Mouse (Mus musculus) thymus, adult 2 months (tissue): ENCODE measurements around the gene Nfx1. TPM values are rescaled to one million over a fixed set of nuclear protein-coding genes. Genes with fewer than 3 reads are reported as not detected.

Source experiments
- DNase-seq: peaks from one replicate; pipeline ENCODE4 v3.0.0; 2021
- H3K27ac ChIP-seq: fragments of 200-500 bp; 2 replicates; pipeline ENCODE4 v1.5.1; 2012; ENCODE audit warnings: low read length, control low read depth; ENCODE audit not compliant: control insufficient read depth, insufficient read depth
- H3K27me3 ChIP-seq: fragments of 200-500 bp; 2 replicates; pipeline ENCODE4 v1.6.1; 2012; ENCODE audit warnings: mild to moderate bottlenecking, low read length, moderate library complexity, mixed read lengths; ENCODE audit not compliant: control insufficient read depth, insufficient read depth
- H3K36me3 ChIP-seq: fragments of 200-500 bp; 2 replicates; pipeline ENCODE4 v1.6.1; 2012; ENCODE audit warnings: mild to moderate bottlenecking, low read length, moderate library complexity; ENCODE audit not compliant: control insufficient read depth, insufficient read depth
- H3K4me1 ChIP-seq: fragments of 200-500 bp; replicated peaks from 2 replicates; pipeline ENCODE4 v1.6.1; 2012; ENCODE audit warnings: low read length; ENCODE audit not compliant: control insufficient read depth, insufficient read depth
- H3K4me3 ChIP-seq: fragments of 200-500 bp; 2 replicates; pipeline ENCODE4 v1.5.1; 2012; ENCODE audit warnings: mild to moderate bottlenecking, low read length, control low read depth, moderate library complexity; ENCODE audit not compliant: control insufficient read depth, insufficient read depth
- CTCF ChIP-seq: fragments of 200-500 bp; IDR thresholded peaks from 2 replicates; pipeline ENCODE4 v1.5.1; 2012; ENCODE audit warnings: mild to moderate bottlenecking, control low read depth, low read length, moderate library complexity, borderline replicate concordance; ENCODE audit not compliant: control insufficient read depth, poor library complexity, insufficient read depth; ENCODE audit errors: extremely low read depth
- POLR2A ChIP-seq: fragments of 200-500 bp; IDR thresholded peaks from 2 replicates; pipeline ENCODE4 v1.6.1; 2012; ENCODE audit warnings: mild to moderate bottlenecking, low read length, control low read depth, moderate library complexity; ENCODE audit not compliant: control insufficient read depth, poor library complexity, insufficient read depth; ENCODE audit errors: extremely low read depth
- WGBS: fragments of 180-500 bp; shearing (Covaris S2); methylation state at CpG from one replicate; pipeline ENCODE4 v1.1.7; 2018; 5-methylcytosine and 5-hydroxymethylcytosine counted together
- polyA plus RNA-seq: library from polyadenylated mRNA; depleted of rRNA; stranded (reverse); fragments of >200 nt; gene quantifications from 2 replicates; pipeline ENCODE4 v1.2.3, GENCODE M21; 2012

The Nfx1 gene
- polyA plus RNA-seq, 1 experiment, result 43.4 TPM

DNA sequence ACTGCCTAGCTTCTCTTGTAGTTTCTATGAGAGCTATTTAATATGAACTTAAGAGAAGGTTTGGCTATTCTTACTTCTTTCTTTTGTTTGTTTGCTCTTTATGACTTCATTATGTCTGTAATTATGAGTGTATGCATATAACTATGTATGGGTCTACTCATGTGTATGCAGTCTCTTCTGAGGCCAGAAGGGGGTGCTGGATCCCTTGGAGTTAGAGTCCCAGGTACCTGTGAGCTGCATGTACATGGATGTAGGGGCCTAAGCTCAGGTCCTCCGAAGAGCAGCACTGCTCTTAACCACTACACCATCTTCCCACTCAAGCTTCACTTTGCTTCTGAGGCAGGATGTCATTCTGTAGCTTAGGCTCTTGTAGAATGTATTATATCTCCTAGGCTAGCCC lies 17.2 kb upstream of the Nfx1 start:
- TF ChIP-seq POLR2A (no peak), CTCF (no peak)
- Histone ChIP-seq H3K4me1 (no peaks in the 10 kb centered on the region), H3K27me3 (no peaks in the 10 kb centered on the region), H3K27ac (no peak overlapping the region), H3K4me3 (no peak overlapping the region), H3K36me3 (peaks cover 39% of the 10 kb centered on the region)
- 89% methylated on average over 1 of the region's 1 CpGs for WGBS
- DNase-seq, result peak; percentile 31

DNA sequence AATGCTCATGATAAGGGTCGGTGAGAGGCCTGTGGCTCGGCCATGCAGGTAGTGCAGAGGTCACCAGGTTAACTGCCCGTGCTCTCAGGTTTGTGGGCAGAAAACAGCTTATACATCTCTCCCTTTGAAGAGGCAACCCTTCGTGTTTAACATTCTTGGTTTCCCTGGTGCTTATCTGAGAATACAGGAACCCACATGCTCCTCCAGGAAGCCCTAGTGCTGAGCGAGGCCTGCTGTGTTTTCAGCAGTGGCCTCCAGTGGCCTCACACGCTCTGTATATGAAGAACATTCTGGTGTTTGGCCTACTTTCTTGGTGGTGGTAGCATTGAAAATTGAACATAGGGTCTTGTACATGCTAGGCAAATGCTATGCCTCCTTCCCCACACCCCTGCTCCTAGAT lies 14.8 kb upstream of the Nfx1 start:
- H3K27me3 ChIP-seq, result no peaks in the 10 kb centered on the region
- no peak overlapping the region for H3K4me3 ChIP-seq
- no peak overlapping the region for H3K27ac ChIP-seq
- TF ChIP-seq POLR2A (no peak), CTCF (no peak)
- no peak for DNase-seq
- 86% methylated on average over 6 of the region's 6 CpGs for WGBS
- H3K36me3 ChIP-seq, result peaks cover 64% of the 10 kb centered on the region
- no peaks in the 10 kb centered on the region for H3K4me1 ChIP-seq

DNA sequence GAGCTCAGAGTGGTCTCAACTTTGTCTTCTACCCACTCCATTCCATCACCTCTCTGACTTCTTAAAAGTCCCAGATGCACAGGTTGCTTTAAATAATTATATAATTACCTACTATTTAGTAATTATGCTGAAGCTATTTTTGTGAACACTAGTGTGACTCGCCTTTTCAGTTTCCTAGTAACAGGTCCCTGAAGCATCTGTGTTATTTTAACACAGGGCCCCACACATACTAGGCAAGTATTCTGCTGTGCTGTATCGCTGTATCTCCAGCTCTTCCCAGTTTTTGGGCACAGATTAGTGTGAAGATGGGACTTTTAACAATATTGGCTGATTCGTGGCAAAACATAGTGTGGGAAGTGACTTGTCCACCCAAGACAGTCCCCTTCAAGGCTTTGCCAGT lies 7.2 kb upstream of the Nfx1 start:
- no peaks in the 10 kb centered on the region for H3K4me1 ChIP-seq
- TF ChIP-seq CTCF (no peak), POLR2A (no peak)
- DNase-seq, result no peak
- 95% methylated on average over 3 of the region's 3 CpGs for WGBS
- no peak overlapping the region for H3K4me3 ChIP-seq
- peaks cover 70% of the 10 kb centered on the region for H3K36me3 ChIP-seq
- H3K27me3 ChIP-seq, result no peaks in the 10 kb centered on the region
- H3K27ac ChIP-seq, result no peak overlapping the region

DNA sequence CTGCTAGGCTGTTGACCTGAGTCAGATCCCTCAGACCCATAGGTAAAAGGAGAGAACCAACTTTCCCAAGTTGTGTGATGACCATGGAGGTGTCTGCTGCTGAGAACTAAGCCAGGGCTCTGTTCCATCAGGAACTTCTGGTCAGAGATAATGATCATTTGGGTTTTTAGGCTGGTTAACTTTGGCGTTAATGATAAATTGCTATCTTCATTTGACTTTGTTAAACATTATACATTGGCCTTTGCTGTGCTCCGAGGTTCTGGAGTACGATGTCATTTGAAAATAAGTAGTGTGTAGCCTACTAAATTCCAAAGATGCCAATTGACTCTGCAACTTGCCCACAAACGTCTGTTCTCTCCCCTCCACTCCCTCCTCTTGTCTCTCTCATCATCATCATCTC lies 1.5 kb upstream of the Nfx1 start:
- 85% methylated on average over 4 of the region's 4 CpGs for WGBS
- H3K4me3 ChIP-seq, result no peak overlapping the region
- H3K4me1 ChIP-seq, result 0 out of 2 replicates have a peak, but pooled peaks cover 4% of the 10 kb centered on the region
- DNase-seq, result no peak
- H3K27ac ChIP-seq, result no peak overlapping the region
- H3K27me3 ChIP-seq, result no peaks in the 10 kb centered on the region
- TF ChIP-seq CTCF (no peak), POLR2A (no peak)
- peaks cover 24% of the 10 kb centered on the region for H3K36me3 ChIP-seq

- Histone ChIP-seq H3K4me3 (peak overlapping the region; percentile 98), H3K27ac (peak overlapping the region; percentile 47; the same call in 1 of the 2 replicates), H3K27me3 (no peaks in the 10 kb centered on the region), H3K36me3 (peaks cover 16% of the 10 kb centered on the region), H3K4me1 (0 out of 2 replicates have a peak, but pooled peaks cover 4% of the 10 kb centered on the region)
- DNase-seq, result no peak
- no peak for TF ChIP-seq CTCF
- no peak for TF ChIP-seq POLR2A
- WGBS, result 20% methylated on average over 12 of the region's 13 CpGs
Observed at GRCm38 (mm10) chr4:40969781-40970591, 720 bp upstream of the Nfx1 start.

DNA sequence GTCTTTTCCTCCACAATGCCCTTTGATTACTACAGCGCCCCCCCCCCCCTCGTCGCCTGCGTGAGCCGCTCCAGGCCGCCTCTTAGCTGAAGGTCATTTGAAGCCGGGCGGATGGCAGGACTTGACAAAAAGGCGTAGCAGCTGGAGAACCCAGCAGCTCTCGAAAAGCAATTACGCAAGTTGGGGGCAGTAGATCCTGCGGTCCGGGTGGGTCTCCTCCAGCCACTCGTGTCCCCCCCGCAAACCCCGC lies 189 bp upstream of the Nfx1 start:
- TF ChIP-seq POLR2A, result no peak
- TF ChIP-seq CTCF, result no peak
- 0 out of 2 replicates have a peak, but pooled peaks cover 4% of the 10 kb centered on the region for H3K4me1 ChIP-seq
- peak overlapping the region; percentile 98 for H3K4me3 ChIP-seq
- no peaks in the 10 kb centered on the region for H3K27me3 ChIP-seq
- peak overlapping the region; percentile 47; the same call in 1 of the 2 replicates for H3K27ac ChIP-seq
- peaks cover 14% of the 10 kb centered on the region for H3K36me3 ChIP-seq
- under 1% methylated on average over 16 of the region's 16 CpGs for WGBS
- DNase-seq, result no peak

DNA sequence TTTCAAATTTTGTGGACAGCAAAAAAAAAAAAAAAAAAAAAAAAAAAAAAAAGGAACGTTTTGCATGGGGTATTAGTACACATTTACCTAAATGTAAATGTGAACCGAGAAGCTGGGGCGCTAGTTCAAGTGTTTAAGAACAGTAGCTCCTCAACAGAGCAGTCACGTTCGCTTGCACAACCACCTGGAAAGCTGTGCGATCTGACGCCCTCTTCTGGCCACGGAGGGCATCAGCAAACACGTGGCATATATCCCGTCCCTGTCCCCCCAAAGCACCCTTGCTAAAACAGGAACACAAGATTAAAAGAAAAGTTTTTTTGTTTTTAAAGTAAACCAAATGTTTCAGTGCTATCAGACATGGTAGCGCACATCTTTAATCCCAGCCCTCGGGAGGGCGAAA lies 1.0 kb downstream of the Nfx1 start:
- Histone ChIP-seq H3K27ac (no peak overlapping the region), H3K4me1 (0 out of 2 replicates have a peak, but pooled peaks cover 4% of the 10 kb centered on the region), H3K36me3 (peaks cover 8% of the 10 kb centered on the region; the same call in 1 of the 2 replicates), H3K27me3 (no peaks in the 10 kb centered on the region), H3K4me3 (no peak overlapping the region)
- DNase-seq, result peak; percentile 46
- 28% methylated on average over 13 of the region's 13 CpGs for WGBS
- peak; percentile 65; the same call in 1 of the 2 replicates for TF ChIP-seq CTCF
- TF ChIP-seq POLR2A, result no peak
